Mouse (Mus musculus) ES-E14 (cell line): Measurements from ENCODE around the gene Cd96.

Experiments used
- HCFC1 ChIP-seq: IDR thresholded peaks from 2 replicates; pipeline ENCODE4 v1.6.1; 2012; ENCODE audit warnings: low read length, inconsistent platforms, borderline replicate concordance; ENCODE audit not compliant: insufficient read depth
- MAFK ChIP-seq: IDR thresholded peaks from 2 replicates; pipeline ENCODE4 v1.6.1; 2014; ENCODE audit warnings: mild to moderate bottlenecking, low read depth, low read length, inconsistent platforms; ENCODE audit not compliant: insufficient read depth
- ZC3H11A ChIP-seq: IDR thresholded peaks from 2 replicates; pipeline ENCODE4 v1.6.1; 2012; ENCODE audit warnings: low read depth, mild to moderate bottlenecking, inconsistent platforms, low read length, borderline replicate concordance
- ZNF384 ChIP-seq: IDR thresholded peaks from 2 replicates; pipeline ENCODE4 v1.6.1; 2012; ENCODE audit warnings: low read depth, low read length, inconsistent platforms

GRCm38 (mm10) chr16:46008766-46009165 lies 111.3 kb downstream of the Cd96 start:
- no peak for TF ChIP-seq ZNF384
- no peak for TF ChIP-seq HCFC1
- TF ChIP-seq ZC3H11A, result no peak
- TF ChIP-seq MAFK, result no peak
